Mouse (Mus musculus): Measurements from ENCODE around the gene Nbeal2. TPM values are rescaled to one million over a fixed set of nuclear protein-coding genes. Genes with fewer than 3 reads are reported as not detected.

The Nbeal2 gene
- total and polyA plus RNA-seq, 3 experiments: 9.3 to 17.2 TPM; not detected in 1

GRCm38 (mm10) chr9:110662844-110663243 lies 8.9 kb upstream of the Nbeal2 start:
- no peak for TF ChIP-seq E2F4 (IDR thresholded peaks at IDR 0.05; ENCODE audit: borderline replicate concordance, low read depth, low read length)
- TF ChIP-seq ZC3H11A (IDR thresholded peaks at IDR 0.05; ENCODE audit: low read depth, low read length): no peak
- no peak for TF ChIP-seq UBTF (IDR thresholded peaks at IDR 0.05; ENCODE audit: borderline replicate concordance, insufficient read depth, low read depth, low read length)
- no peak for TF ChIP-seq RAD21 (IDR thresholded peaks at IDR 0.05; ENCODE audit: low read depth, low read length)
- TF ChIP-seq USF1 (IDR thresholded peaks at IDR 0.05; ENCODE audit: low read depth, low read length): no peak
- no peak for TF ChIP-seq EP300 (IDR thresholded peaks at IDR 0.05; ENCODE audit: low read depth in 1 of 2, low read length in 2 of 2)
- TF ChIP-seq POLR2AphosphoS5 (IDR thresholded peaks at IDR 0.05; ENCODE audit: borderline replicate concordance, low read depth, low read length): no peak
- TF ChIP-seq ZNF384 (IDR thresholded peaks at IDR 0.05; ENCODE audit: low read depth, low read length): no peak
- TF ChIP-seq RCOR1 (IDR thresholded peaks at IDR 0.05; ENCODE audit: low read depth, low read length): no peak
- no peak for TF ChIP-seq CHD1 (IDR thresholded peaks at IDR 0.05; ENCODE audit: low read depth, low read length)
- no peak for TF ChIP-seq NRF1 (IDR thresholded peaks at IDR 0.05; ENCODE audit: insufficient read depth, low read depth, low read length, poor library complexity, severe bottlenecking)
- no peak for TF ChIP-seq MXI1 (IDR thresholded peaks at IDR 0.05; ENCODE audit: low read depth, low read length)
- no peak for TF ChIP-seq ZMIZ1 (IDR thresholded peaks at IDR 0.05; ENCODE audit: low read depth, low read length)
- Histone ChIP-seq H3K36me3 (ENCODE audit: control insufficient read depth in 1 of 2, insufficient read depth in 2 of 2, low read length in 2 of 2) (peaks cover 0 to 34% of the 10 kb centered on the region in 2 experiments; a peak in 2 of 4 replicates), H3K79me2 (ENCODE audit: control insufficient read depth, insufficient read depth, low read length, poor library complexity) (peaks cover 41% of the 10 kb centered on the region), H3K27ac (ENCODE audit: control insufficient read depth, low read depth, low read length) (no peak overlapping the region), H3K4me1 (ENCODE audit: control insufficient read depth in 1 of 2, insufficient read depth in 2 of 2, low read length in 2 of 2) (peaks cover 15 to 21% of the 10 kb centered on the region in 2 experiments), H3K27me3 (ENCODE audit: control insufficient read depth in 1 of 2, insufficient read depth in 2 of 2, low read length in 2 of 2) (no peaks in the 10 kb centered on the region), H3K4me3 (ENCODE audit: control insufficient read depth in 1 of 2, insufficient read depth in 1 of 2, low read depth in 2 of 2, low read length in 2 of 2) (no peak overlapping the region), H3K9me3 (replicated peaks; ENCODE audit: insufficient read depth, low read length) (no peaks in the 10 kb centered on the region), H3K9ac (ENCODE audit: control insufficient read depth, low read depth, low read length, poor library complexity, severe bottlenecking) (no peak overlapping the region)
- DNase-seq (ENCODE audit: low read depth, low spot score): no peak

GRCm38 (mm10) chr9:110660856-110661612 lies 7.1 kb upstream of the Nbeal2 start:
- no peak for DNase-seq (ENCODE audit: low read depth, low spot score)
- H3K4me3 ChIP-seq (ENCODE audit: control insufficient read depth in 1 of 2, insufficient read depth in 1 of 2, low read depth in 2 of 2, low read length in 2 of 2): no peak overlapping the region
- no peaks in the 10 kb centered on the region for H3K27me3 ChIP-seq (ENCODE audit: control insufficient read depth in 1 of 2, insufficient read depth in 2 of 2, low read length in 2 of 2)
- no peak overlapping the region for H3K27ac ChIP-seq (ENCODE audit: control insufficient read depth, low read depth, low read length)
- peaks cover 45% of the 10 kb centered on the region for H3K79me2 ChIP-seq (ENCODE audit: control insufficient read depth, insufficient read depth, low read length, poor library complexity)
- H3K9ac ChIP-seq (ENCODE audit: control insufficient read depth, low read depth, low read length, poor library complexity, severe bottlenecking): no peak overlapping the region
- no peaks in the 10 kb centered on the region for H3K9me3 ChIP-seq (replicated peaks; ENCODE audit: insufficient read depth, low read length)
- peaks cover 7% of the 10 kb centered on the region in 2 experiments for H3K4me1 ChIP-seq (ENCODE audit: control insufficient read depth in 1 of 2, insufficient read depth in 2 of 2, low read length in 2 of 2)
- TF ChIP-seq SMC3 (IDR thresholded peaks at IDR 0.05; ENCODE audit: low read depth, low read length) (no peak), USF1 (IDR thresholded peaks at IDR 0.05; ENCODE audit: low read depth, low read length) (peak; percentile 67), RAD21 (IDR thresholded peaks at IDR 0.05; ENCODE audit: low read depth, low read length) (no peak), TBP (IDR thresholded peaks at IDR 0.05; ENCODE audit: low read depth, low read length) (no peak), GATA1 (IDR thresholded peaks at IDR 0.05; ENCODE audit: low read depth, low read length) (peak; percentile 24; the same call in 1 of the 2 replicates), NELFE (IDR thresholded peaks at IDR 0.05; ENCODE audit: low read depth, low read length) (no peak), UBTF (IDR thresholded peaks at IDR 0.05; ENCODE audit: borderline replicate concordance, insufficient read depth, low read depth, low read length) (no peak), CTCF (IDR thresholded peaks at IDR 0.05 in 2 of 3, conservative IDR thresholded peaks at IDR 0.05 in 1 of 3; ENCODE audit: control insufficient read depth in 1 of 3, insufficient read depth in 1 of 3, low read depth in 2 of 3, low read length in 3 of 3, poor library complexity in 1 of 3, severe bottlenecking in 1 of 3) (no peak)
- peaks cover 0 to 19% of the 10 kb centered on the region in 2 experiments; a peak in 2 of 4 replicates for H3K36me3 ChIP-seq (ENCODE audit: control insufficient read depth in 1 of 2, insufficient read depth in 2 of 2, low read length in 2 of 2)
